Mouse (Mus musculus) thymus, adult 18-20 months (tissue): ENCODE results near the gene Rps27l.

Experiments
- DNase-seq, 2 experiments: peaks; one replicate each; pipeline ENCODE4 v3.0.0; 2022; ENCODE audit warnings: mixed read lengths in 2 of 2

The Rps27l gene

GRCm38 (mm10) chr9:66920488-66921279 is 25.2 kb upstream of the Rps27l start:
- DNase-seq = no peak

GRCm38 (mm10) chr9:66922076-66922475 is 23.8 kb upstream of the Rps27l start:
- no peak for DNase-seq

DNA sequence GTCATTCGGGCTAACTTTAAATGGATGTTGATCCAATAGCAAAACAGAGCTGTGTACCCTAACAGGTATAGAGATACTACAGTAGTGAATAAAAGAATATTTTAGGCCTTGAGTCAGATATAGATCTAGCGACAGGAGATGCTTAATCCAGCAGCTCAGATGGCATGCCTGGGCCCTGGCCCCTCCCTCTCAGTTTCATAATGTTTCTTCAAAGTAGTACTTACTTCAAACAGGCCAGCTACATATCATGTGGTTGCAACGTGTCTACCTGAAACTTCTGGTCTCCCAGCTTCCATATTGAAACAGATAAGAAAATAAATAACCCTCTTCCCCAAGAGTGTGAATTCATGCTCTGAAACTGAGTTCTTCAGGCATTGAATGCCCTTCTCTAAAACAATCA is 20.0 kb upstream of the Rps27l start:
- DNase-seq = no peak

GRCm38 (mm10) chr9:66927696-66928402 is 18.0 kb upstream of the Rps27l start:
- no peak for DNase-seq

- DNase-seq = no peak
Measured at GRCm38 (mm10) chr9:66930351-66930750, 15.5 kb upstream of the Rps27l start.

DNA sequence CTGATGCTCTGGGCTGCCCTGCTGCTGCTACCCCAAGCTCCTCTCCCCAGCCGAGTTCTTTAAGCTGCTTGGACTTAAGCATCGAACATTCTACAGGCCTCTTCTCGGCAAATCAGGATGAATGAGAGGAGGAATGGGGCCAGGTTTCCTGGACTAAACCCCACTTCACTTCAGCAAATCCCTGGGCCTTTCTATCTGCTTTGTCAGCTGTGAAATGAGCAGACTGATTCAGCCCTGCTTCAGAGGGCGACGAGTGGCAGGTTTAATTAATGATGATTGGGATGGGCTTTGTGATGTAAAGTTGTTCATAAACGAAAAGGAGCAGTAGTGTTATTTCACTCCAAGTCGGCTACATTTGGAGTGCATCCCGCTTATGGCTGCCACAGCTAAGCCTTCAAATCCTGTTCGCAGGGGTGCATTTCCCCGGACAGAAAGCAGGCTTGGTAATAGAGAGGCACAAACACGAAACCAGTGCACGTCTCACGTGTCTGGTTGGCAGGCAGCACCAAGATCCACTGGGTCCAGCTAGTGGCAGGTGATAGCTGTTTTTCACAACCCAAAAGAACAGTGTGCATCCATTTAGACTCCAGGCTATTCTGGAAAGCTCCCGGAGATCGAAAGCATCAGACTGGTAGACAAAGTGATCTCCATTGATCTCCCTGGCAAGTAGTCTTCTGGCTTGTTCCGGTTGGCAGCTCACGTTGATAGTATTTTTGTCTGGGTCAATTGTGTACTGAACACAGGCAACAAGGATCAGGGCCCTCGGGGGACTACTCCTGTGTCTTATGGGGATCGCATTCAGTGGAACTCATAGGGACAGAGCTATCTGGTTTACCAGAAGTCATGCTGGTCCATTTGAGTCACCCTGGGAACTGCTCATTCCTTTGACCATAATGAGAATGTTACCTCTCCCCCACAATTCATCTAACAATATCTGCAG is 11.7 kb upstream of the Rps27l start:
- DNase-seq = no peak

DNA sequence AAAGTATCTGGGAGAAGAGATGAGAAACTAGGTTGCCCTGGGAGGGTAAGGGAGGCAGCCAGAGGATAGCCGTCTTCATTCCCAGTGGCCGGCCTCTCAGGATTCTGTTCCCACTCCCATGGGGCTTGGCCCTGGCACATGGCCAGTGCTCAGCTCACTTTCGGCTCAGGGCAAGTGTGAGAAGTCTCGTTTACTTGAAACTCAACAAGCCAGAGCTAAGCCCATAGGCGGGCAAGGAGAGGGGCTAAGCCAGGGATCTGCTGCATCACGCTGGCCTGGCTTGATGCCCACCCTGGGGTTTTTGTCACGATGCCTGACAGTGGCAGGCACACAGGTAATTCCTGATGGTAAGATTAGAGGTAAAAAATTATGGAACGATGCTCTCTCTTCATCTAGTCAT is 8.4 kb upstream of the Rps27l start:
- no peak for DNase-seq

- no peak for DNase-seq
Measured at GRCm38 (mm10) chr9:66938836-66939235, 7.0 kb upstream of the Rps27l start.

- no peak for DNase-seq
Measured at GRCm38 (mm10) chr9:66945161-66945560, 725 bp upstream of the Rps27l start.

DNA sequence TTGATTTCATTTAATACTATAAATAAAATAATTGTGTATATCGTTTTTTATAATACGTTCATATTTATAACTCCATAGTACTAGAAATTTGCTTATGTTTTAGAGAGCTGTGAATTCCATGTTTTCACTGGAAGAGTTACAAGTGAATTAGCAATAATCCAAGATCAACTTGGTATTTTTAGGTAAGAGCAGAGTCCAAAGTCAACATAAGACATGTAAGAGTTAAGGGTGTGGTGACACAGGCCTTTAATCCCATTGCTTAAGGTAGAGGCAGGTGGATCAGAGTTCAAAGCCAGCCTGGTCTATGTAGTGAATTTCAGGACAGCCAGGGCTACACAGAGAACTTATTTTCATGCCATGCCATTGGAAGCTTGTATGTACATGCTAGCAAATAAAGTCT is 2.6 kb downstream of the Rps27l start:
- no peak for DNase-seq

GRCm38 (mm10) chr9:66952321-66952720 is 6.4 kb downstream of the Rps27l start:
- no peak for DNase-seq

DNA sequence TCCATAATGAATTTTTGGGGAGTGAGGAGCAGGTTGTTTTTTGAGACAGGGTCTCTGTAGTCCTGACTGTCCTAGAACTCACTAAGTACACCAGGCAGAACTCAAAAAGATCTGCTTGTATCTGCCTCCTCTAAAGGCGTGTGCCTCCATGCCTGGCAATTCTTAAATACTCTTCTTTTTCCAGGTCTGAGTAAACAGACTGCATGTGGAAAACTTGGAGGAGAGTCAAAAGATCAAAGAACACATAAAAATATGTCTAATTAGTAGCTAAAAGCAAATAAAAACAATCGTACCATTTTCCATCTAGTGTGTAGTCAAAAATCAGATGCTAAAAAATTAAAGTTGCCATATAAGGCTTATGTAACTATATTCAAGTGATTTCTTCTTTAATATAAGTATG is 7.0 kb downstream of the Rps27l start:
- DNase-seq = no peak

- DNase-seq = no peak
Measured at GRCm38 (mm10) chr9:66957451-66957850, 11.6 kb downstream of the Rps27l start.

GRCm38 (mm10) chr9:66961478-66961877 is 15.6 kb downstream of the Rps27l start:
- DNase-seq = no peak

DNA sequence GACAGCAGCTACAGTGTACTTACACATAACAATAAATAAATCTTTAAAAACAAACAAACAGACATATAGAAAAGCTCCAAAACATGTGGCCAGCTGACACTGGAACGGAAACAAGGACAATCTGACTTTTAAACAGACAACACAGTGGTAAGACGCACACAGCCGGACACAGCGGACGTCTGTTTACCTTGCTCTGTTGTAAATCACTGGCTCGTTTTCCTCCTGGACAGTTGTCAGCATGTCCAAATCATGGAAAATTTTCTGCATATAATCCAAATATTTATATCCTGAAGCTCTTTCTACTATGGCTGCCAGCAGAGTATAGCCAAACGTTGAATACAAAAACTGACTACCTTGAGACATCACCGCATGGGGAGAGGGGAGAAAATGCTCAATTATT is 21.6 kb downstream of the Rps27l start:
- no peak for DNase-seq

DNA sequence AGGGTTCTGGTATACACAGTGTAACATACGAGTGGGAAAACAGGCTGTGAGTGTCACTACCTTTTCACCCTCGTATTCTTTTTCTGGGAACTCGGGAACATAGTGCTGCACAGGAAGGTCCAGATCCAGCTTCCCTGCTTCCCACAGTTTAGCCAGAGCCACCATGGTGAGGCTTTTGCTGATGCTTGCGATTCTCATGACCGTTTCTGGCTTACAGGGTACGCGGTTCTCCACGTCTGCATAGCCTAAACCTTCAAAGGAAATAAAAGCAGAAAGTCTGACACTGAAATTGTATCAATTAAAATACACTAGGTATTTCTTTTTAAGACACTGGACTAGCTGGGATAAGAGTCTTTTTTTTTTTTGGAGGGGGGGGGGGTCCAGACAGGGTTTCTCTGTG is 25.2 kb downstream of the Rps27l start:
- no peak for DNase-seq

DNA sequence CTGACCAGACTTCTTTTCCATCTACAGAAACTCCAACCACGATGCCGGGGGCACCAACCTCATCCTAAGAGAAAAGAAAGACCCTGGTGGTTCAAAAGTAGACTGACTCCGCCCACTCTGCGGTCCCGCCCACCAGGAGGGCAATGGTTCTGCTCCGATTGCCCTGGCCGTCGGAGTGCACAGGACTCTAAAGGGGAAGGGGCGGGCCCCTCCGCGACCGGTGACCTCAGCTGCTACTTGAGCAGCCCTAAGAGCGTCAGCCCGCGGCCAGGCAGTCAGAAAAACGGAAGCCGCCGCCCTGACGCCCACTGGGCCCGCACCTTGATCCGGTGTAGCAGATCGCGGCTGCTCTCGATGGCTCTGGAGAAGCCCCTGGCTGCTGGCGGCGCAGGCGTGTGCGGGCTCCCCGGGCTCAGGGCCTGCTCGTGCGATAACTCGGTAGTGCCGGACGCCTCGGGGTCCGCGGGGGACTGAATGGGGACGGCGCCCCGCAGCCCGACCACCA is 28.9 kb downstream of the Rps27l start:
- DNase-seq = peak; percentile 66 to 73

- DNase-seq = peak; percentile 90 to 91
Measured at GRCm38 (mm10) chr9:66975239-66975645, 29.4 kb downstream of the Rps27l start, which contains the start of gene Lactb. TSS of gene Lactb (minus strand) at chr9:66975484.

DNA sequence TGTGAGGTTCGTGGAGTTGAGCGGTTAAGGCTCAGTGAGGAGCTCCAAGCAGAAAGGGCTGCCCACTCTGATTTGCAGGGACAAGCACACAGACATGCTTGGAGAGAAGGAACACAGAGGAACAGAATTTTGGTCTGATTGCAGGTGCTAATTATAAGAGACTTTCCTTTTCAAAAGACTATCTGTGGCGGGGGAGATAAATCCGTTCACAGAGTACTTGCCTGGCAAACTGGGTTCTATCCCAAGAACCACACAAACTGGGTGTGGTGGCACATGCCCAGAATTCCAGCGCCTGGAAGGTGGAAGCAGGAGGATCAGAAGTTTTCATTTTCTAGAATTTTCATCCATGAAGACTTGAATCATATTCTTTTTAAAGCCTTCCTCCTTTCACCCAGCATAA is 31.2 kb downstream of the Rps27l start:
- no peak for DNase-seq

GRCm38 (mm10) chr9:66977982-66978381 is 32.1 kb downstream of the Rps27l start:
- DNase-seq = no peak

GRCm38 (mm10) chr9:66978468-66978867 is 32.6 kb downstream of the Rps27l start:
- DNase-seq = no peak

GRCm38 (mm10) chr9:66980458-66980857 is 34.6 kb downstream of the Rps27l start:
- peak; percentile 28 to 41 for DNase-seq

- DNase-seq = no peak
Measured at GRCm38 (mm10) chr9:66982085-66982484, 36.2 kb downstream of the Rps27l start.
